Mouse (Mus musculus) midbrain, embryonic 11.5 days (tissue): ENCODE measurements at regions not wholly inside any gene's neighbourhood (a gene's known extent, or its start where the extent isn't known, plus 50 kb on each side); places are given as distances from the start of the nearest gene placed in this dataset.
"Not testable (repeated sequence)": the region's sequence is repeated elsewhere in the genome, so short reads cannot be mapped to it uniquely, and the experiment has no call there.

Source experiments
- ATAC-seq: fragments of 200-750 bp; cut with Nextera tagmentation; 2 replicates; pipeline ENCODE4 v1.8.0; 2017; ENCODE audit warnings: moderate TSS enrichment, moderate library complexity; ENCODE audit not compliant: low FRiP score
- DNase-seq: peaks from one replicate; pipeline ENCODE4 v3.0.0; 2015; ENCODE audit warnings: low spot score; ENCODE audit errors: missing footprints
- H3K27ac ChIP-seq: fragments of 300-500 bp; sonication (generic); 2 replicates; pipeline ENCODE4 v1.5.1; 2014; ENCODE audit warnings: low read depth, low read length
- H3K27me3 ChIP-seq: fragments of 300-500 bp; sonication (generic); 2 replicates; pipeline ENCODE4 v1.6.1; 2014; ENCODE audit warnings: mild to moderate bottlenecking, low read length, moderate library complexity, mixed read lengths; ENCODE audit not compliant: control insufficient read depth, insufficient read depth
- H3K36me3 ChIP-seq: fragments of 300-500 bp; sonication (generic); 2 replicates; pipeline ENCODE4 v1.6.1; 2014; ENCODE audit warnings: mild to moderate bottlenecking, low read length, moderate library complexity, mixed read lengths; ENCODE audit not compliant: control insufficient read depth, insufficient read depth
- H3K4me1 ChIP-seq: fragments of 300-500 bp; sonication (generic); 2 replicates; pipeline ENCODE4 v1.6.1; 2014; ENCODE audit warnings: low read length; ENCODE audit not compliant: control insufficient read depth, insufficient read depth
- H3K4me2 ChIP-seq: fragments of 300-500 bp; sonication (generic); 2 replicates; pipeline ENCODE4 v1.6.1; 2014; ENCODE audit warnings: mild to moderate bottlenecking, moderate library complexity
- H3K4me3 ChIP-seq: fragments of 300-500 bp; sonication (generic); 2 replicates; pipeline ENCODE4 v1.5.1; 2014; ENCODE audit warnings: low read depth, low read length
- H3K9ac ChIP-seq: fragments of 300-500 bp; sonication (generic); 2 replicates; pipeline ENCODE4 v1.6.1; 2014; ENCODE audit warnings: low read length
- H3K9me3 ChIP-seq: fragments of 300-500 bp; sonication (generic); 2 replicates; pipeline ENCODE4 v1.6.1; 2016; ENCODE audit warnings: low read length; ENCODE audit not compliant: control insufficient read depth
- WGBS: fragments of 180-500 bp; shearing (Covaris S2); extraction: QIAGEN DNeasy Blood & Tissue Kit; methylation state at CpG from one replicate; pipeline ENCODE4 v1.1.7; 2014; 5-methylcytosine and 5-hydroxymethylcytosine counted together

GRCm38 (mm10) chr10:43669471-43669870, 91.4 kb downstream of the Cd24a start:
- ATAC-seq (no peak), DNase-seq (no peak)
- Histone ChIP-seq H3K9me3 (no peaks in the 10 kb centered on the region), H3K27me3 (no peaks in the 10 kb centered on the region), H3K27ac (no peak overlapping the region), H3K4me2 (no peak overlapping the region), H3K9ac (no peak overlapping the region), H3K36me3 (no peaks in the 10 kb centered on the region), H3K4me3 (no peak overlapping the region), H3K4me1 (no peaks in the 10 kb centered on the region)
- 80% methylated on average over 5 of the region's 5 CpGs for WGBS

GRCm38 (mm10) chr10:43670745-43671144, 92.7 kb downstream of the Cd24a start:
- Histone ChIP-seq H3K9me3 (no peaks in the 10 kb centered on the region), H3K27ac (no peak overlapping the region), H3K36me3 (no peaks in the 10 kb centered on the region), H3K9ac (no peak overlapping the region), H3K4me2 (no peak overlapping the region), H3K27me3 (no peaks in the 10 kb centered on the region), H3K4me3 (no peak overlapping the region), H3K4me1 (no peaks in the 10 kb centered on the region)
- DNase-seq, result no peak
- WGBS, result 79% methylated on average over 1 of the region's 1 CpGs
- ATAC-seq, result no peak

GRCm38 (mm10) chr10:43671785-43672184, 93.7 kb downstream of the Cd24a start:
- ATAC-seq (no peak), DNase-seq (no peak)
- Histone ChIP-seq H3K36me3 (no peaks in the 10 kb centered on the region), H3K4me1 (no peaks in the 10 kb centered on the region), H3K9me3 (no peaks in the 10 kb centered on the region), H3K4me2 (no peak overlapping the region), H3K27me3 (no peaks in the 10 kb centered on the region), H3K4me3 (no peak overlapping the region), H3K27ac (no peak overlapping the region), H3K9ac (no peak overlapping the region)
- WGBS, result 74% methylated on average over 3 of the region's 3 CpGs

GRCm38 (mm10) chr10:43672490-43672889, 94.4 kb downstream of the Cd24a start:
- no peaks in the 10 kb centered on the region for H3K27me3 ChIP-seq

GRCm38 (mm10) chr10:43674749-43675148, 96.7 kb downstream of the Cd24a start:
- H3K9ac ChIP-seq, result no peak overlapping the region
- no peaks in the 10 kb centered on the region for H3K9me3 ChIP-seq
- H3K4me3 ChIP-seq, result no peak overlapping the region
- 56% methylated on average over 1 of the region's 1 CpGs for WGBS
- H3K4me1 ChIP-seq, result no peaks in the 10 kb centered on the region
- ATAC-seq (no peak), DNase-seq (no peak)
- no peak overlapping the region for H3K27ac ChIP-seq
- no peak overlapping the region for H3K4me2 ChIP-seq
- no peaks in the 10 kb centered on the region for H3K27me3 ChIP-seq
- H3K36me3 ChIP-seq, result no peaks in the 10 kb centered on the region

More at GRCm38 (mm10) chr10:43672490-43672889, 94.4 kb downstream of the Cd24a start:
- Histone ChIP-seq H3K4me2 (no peak overlapping the region), H3K36me3 (no peaks in the 10 kb centered on the region), H3K9me3 (no peaks in the 10 kb centered on the region), H3K9ac (no peak overlapping the region), H3K4me1 (no peaks in the 10 kb centered on the region), H3K27ac (no peak overlapping the region), H3K4me3 (no peak overlapping the region)
- no peak for ATAC-seq
- no peak for DNase-seq
- WGBS, result 51% methylated on average over 6 of the region's 6 CpGs

- WGBS, result 65% methylated on average over 1 of the region's 1 CpGs
- H3K4me3 ChIP-seq, H3K4me1 ChIP-seq, H3K9ac ChIP-seq, H3K27me3 ChIP-seq, H3K9me3 ChIP-seq, ATAC-seq, H3K36me3 ChIP-seq, DNase-seq, H3K4me2 ChIP-seq, H3K27ac ChIP-seq: not testable (repeated sequence)
Observed at GRCm38 (mm10) chr10:43675495-43675894, 97.4 kb downstream of the Cd24a start.

GRCm38 (mm10) chr10:43676289-43676688, 98.2 kb downstream of the Cd24a start:
- H3K9me3 ChIP-seq, result no peaks in the 10 kb centered on the region
- DNase-seq (no peak), ATAC-seq (no peak)
- no peaks in the 10 kb centered on the region for H3K27me3 ChIP-seq
- H3K27ac ChIP-seq, result no peak overlapping the region
- H3K9ac ChIP-seq, result no peak overlapping the region
- WGBS, result 83% methylated on average over 5 of the region's 5 CpGs
- H3K4me1 ChIP-seq, result no peaks in the 10 kb centered on the region
- no peak overlapping the region for H3K4me3 ChIP-seq
- H3K36me3 ChIP-seq, result no peaks in the 10 kb centered on the region
- H3K4me2 ChIP-seq, result no peak overlapping the region

- no peak for ATAC-seq
Observed at GRCm38 (mm10) chr10:43684247-43685033, 106.4 kb downstream of the Cd24a start.

GRCm38 (mm10) chr10:43689161-43689913, 111.3 kb downstream of the Cd24a start:
- DNase-seq, result peak; percentile 86
- H3K4me1 ChIP-seq, result peaks cover 5% of the 10 kb centered on the region
- H3K4me2 ChIP-seq, result no peak overlapping the region
- no peak overlapping the region for H3K4me3 ChIP-seq
- WGBS, result 16% methylated on average over 10 of the region's 10 CpGs
- H3K36me3 ChIP-seq, result no peaks in the 10 kb centered on the region
- H3K9me3 ChIP-seq, result no peaks in the 10 kb centered on the region
- H3K27me3 ChIP-seq, result no peaks in the 10 kb centered on the region
- H3K9ac ChIP-seq, result 0 out of 2 replicates have a peak overlapping the region, but pooled peaks have one; percentile 5
- no peak overlapping the region for H3K27ac ChIP-seq
- ATAC-seq, result no peak

More at GRCm38 (mm10) chr10:43684247-43685033, 106.4 kb downstream of the Cd24a start:
- Histone ChIP-seq H3K4me2 (no peak overlapping the region), H3K27ac (no peak overlapping the region), H3K9me3 (no peaks in the 10 kb centered on the region), H3K4me1 (peaks cover 4% of the 10 kb centered on the region), H3K4me3 (no peak overlapping the region), H3K27me3 (no peaks in the 10 kb centered on the region), H3K36me3 (no peaks in the 10 kb centered on the region), H3K9ac (no peak overlapping the region)
- peak; percentile 77 for DNase-seq
- 40% methylated on average over 12 of the region's 12 CpGs for WGBS
